Mouse (Mus musculus) ES-E14 (cell line): ENCODE results near the gene Kcnab2.

ENCODE experiments used
- CHD2 ChIP-seq: IDR thresholded peaks from 2 replicates; pipeline ENCODE4 v1.6.1; 2014; ENCODE audit warnings: mild to moderate bottlenecking, low read depth, low read length, inconsistent platforms
- ZNF384 ChIP-seq: IDR thresholded peaks from 2 replicates; pipeline ENCODE4 v1.6.1; 2012; ENCODE audit warnings: low read depth, low read length, inconsistent platforms

DNA sequence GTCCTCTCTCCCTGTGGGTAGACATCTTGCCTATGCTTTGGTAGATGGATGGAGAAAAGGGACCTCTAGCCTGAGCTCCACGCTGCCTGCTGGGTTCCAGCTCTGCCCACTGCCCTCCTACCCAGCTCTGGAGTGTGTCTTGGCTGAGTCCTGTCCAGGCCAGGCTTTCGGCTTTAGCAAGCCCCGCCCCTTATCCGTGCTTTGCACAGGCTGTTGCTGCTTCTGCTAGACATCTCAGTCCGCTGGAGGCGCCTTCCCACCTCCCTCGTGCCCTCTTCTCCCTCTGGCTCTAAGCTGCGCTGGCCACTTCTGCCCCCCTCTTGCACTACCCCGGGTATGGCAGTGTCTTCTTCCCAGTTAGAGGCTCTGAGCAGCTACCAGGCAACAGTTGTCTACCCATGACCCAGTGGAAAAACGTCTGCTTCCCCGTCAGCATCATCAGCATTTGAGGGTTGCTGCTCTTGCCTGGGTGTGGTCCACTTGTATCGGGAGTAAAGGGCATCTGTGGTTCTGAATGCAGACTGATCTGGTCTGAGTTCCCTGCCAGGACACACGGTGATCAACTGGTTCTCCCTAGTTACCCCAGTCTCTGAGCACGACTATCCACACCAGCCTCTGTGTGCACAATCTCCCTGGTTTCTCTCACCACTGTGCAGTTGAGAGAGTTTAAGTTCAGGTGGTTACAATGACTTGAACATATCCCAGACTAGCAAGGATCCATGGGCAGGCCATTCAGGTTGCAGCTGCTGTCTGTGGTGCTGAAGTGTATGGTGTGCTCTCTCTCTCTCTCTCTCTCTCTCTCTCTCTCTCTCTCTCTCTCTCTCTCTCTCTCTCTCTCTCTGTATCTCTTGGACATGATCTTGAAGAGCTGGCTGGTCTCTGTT, 126.0 kb downstream of the Kcnab2 start:
- TF ChIP-seq CHD2 (no peak), ZNF384 (no peak)
